Mouse (Mus musculus) heart, adult 18-20 months (tissue): ENCODE results near the gene Zbtb7b. TPM values are rescaled to one million over a fixed set of nuclear protein-coding genes. Genes with fewer than 3 reads are reported as not detected.
"Not testable (repeated sequence)": the region's sequence is repeated elsewhere in the genome, so short reads cannot be mapped to it uniquely, and the experiment has no call there.

Source experiments
- DNase-seq, 2 experiments: peaks; one replicate each; pipeline ENCODE4 v3.0.0; 2021 to 2022; ENCODE audit warnings: mixed read lengths in 1 of 2
- long read RNA-seq, 2 experiments: library from polyadenylated mRNA; stranded (forward); transcript quantifications; one replicate each; pipeline ENCODE4 v2.0.0; 2021
- total RNA-seq, 2 experiments: library from RNA; stranded (reverse); gene quantifications; 2 replicates each; pipeline ENCODE4 v1.2.3; 2021

Gene Zbtb7b
- total RNA-seq: 10 to 100 TPM; 21.3 to 23.3 TPM
- long read RNA-seq, experiment 1, partial matches to known transcripts: 3 of 11 reads
- long read RNA-seq, experiment 1, other reads (novel, unspliced or antisense): 7 of 11 reads
- long read RNA-seq, experiment 2, partial matches to known transcripts: 0 of 1 reads
- long read RNA-seq, experiment 2, other reads (novel, unspliced or antisense): 1 of 1 reads

DNA sequence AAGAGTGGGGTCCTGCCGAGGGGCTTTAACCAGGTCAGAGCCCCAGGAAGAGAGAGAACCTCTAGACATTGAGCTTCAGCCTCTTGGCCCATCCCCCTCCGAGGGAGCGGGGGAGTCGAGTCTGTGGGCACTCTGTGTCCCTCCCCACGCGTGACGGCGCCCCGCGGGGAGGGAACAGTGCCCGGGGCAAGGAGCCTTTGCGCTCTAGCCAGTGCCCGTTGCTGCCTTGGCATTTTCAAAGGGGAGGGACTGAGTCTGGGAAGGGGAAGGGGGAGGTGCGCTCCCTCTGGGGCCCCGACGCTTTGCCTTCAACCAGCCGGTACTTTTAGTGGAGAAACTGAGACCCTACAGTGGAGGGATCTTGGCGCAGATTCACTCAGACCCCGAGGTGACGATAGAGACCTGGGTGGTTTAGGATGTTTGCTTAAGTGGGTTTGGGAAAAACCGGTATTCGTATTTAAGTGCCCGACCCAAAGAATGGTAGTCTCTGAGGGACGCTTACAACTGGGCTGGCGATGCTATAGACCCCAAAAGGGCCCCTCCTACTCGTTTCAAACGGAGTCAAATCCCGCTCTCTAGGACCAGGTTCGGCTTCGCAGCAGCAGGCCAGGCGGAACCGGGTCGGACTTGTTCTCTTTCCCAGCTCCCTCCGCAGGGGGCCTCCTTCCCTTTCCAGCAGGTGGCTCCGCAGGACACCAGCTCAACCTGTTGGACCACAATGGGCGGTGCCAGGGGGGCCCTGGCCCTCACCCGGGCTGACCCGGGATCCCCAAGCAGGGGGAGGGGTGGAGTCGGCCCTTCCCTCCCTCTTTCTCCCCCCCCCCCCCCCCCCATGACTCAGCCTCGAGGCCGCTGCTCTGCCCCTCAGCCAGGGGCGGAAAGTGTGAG lies at the start of gene Zbtb7b:
Gene Zbtb7b (minus strand): TSS at position 771 of the 888 bp plus-strand sequence.
- DNase-seq: peak; percentile 83 to 84

DNA sequence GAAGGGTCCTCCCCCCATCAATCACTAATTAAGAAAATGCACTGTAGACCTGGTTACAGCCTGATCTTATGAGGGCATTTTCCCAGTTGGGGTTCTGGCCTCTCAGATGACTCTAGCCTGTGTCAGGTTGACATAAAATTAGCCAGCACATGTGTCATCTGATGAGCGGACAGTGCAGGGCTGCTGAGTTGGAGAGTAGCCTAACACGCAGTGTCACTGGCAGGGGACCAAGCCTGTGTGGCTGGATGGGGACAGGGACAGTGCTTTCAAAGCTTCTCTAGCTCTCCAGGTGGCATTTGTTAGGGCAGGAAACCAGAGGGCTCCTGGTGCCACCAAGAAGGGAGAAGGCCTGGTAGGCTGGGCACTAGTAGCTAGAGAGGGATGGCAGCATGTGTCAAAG lies 46.1 kb upstream of the Zbtb7b start:
- DNase-seq: no peak

DNA sequence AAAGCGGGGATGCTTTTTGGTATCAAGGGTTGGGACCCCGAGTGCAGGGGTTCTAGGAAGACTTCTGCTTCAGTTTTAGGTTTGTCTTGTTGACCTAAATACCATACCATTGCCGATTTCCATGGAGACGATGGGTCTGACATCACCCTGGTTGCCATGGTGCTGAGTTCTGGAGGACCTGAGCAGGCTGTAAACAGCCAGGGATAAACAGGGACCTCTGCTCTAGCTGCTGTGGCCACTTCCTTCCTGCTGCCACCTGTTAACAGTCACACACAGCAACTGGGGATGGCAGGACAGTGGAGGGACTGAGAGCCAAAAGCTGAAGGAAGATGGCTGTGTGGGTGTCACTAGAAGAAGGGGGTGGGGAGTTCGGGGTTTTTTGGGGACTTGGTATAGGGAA lies 42.7 kb upstream of the Zbtb7b start:
- no peak for DNase-seq

- peak; percentile 84 to 87 for DNase-seq
These were observed 41.9 kb upstream of the Zbtb7b start, which contains the start of gene Pbxip1 for GRCm38 (mm10) chr3:89436176-89437113. Gene Pbxip1 (plus strand): TSS chr3:89436706.

- no peak for DNase-seq
These were observed 40.5 kb upstream of the Zbtb7b start for GRCm38 (mm10) chr3:89435041-89435440.

DNA sequence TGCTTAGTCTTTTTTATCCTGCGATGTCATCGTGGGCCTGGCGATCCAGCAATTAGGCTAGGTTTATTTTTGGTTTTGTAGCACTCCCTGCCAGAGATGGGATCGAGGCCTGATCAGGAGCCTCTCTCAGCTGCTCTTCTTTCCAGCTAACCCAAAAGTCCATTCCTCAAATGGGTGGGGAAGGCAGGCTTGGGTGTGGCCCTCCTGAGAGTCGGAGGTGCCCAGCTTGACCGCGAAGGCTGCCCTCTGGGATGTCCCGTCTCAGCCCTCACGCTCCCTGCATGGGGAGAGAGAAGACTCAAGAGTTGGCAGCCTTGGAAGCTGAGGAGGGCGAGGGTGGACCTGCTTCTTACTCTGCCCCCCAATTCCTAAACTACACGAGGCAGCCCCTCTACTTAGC lies 40.0 kb upstream of the Zbtb7b start:
- no peak for DNase-seq

GRCm38 (mm10) chr3:89432606-89433005 lies 38.0 kb upstream of the Zbtb7b start:
- no peak for DNase-seq

DNA sequence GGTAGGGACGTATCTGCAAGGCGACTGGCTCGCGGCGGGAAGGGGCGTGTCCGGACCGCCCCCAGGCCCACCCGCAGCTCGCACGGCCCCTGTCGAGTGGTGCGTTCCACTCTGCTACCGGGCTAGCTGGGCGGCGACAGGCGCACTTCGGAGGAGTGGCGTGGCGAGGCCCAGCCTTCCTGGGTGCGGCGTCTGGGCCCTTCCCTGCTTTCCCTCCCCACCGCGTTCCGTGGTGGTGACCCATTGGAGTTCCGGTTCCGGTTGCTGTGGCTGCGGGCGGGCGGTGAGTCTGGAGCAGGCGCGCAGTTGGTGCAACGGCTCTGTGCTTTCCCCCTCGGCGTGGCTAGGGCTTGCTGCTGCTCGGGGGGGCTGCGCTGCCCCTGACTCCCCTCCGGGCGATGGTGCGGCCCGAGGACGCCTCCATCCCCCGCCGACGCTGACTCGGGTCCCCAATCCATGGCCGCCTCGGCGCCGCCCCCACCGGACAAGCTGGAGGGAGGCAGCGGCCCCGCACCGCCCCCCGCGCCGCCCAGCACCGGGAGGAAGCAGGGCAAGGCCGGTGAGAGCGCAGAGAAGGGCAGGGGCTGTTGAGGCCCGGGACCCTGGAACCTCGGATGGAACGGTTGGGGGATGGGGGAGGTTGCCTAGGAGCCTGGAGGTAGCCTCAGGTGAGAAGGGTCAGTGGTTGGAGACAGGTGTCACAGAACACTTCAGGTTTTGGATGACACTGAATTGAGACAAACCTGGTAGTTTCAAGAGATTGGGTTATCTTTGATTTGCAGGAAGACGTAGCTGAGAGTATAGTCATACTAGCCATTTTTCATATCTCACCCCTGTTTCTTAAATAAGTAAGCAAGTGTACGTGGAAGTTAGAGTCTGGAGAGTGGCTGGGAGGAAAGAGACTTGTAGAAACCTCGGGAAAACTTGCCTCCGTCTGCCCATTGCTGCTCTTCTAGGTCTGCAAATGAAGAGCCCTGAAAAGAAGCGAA lies 35.9 kb upstream of the Zbtb7b start, which contains the start of gene Pygo2:
Gene Pygo2 (plus strand): TSS at position 44 of the 989 bp plus-strand sequence.
- DNase-seq: peak; percentile 94 to 98

DNA sequence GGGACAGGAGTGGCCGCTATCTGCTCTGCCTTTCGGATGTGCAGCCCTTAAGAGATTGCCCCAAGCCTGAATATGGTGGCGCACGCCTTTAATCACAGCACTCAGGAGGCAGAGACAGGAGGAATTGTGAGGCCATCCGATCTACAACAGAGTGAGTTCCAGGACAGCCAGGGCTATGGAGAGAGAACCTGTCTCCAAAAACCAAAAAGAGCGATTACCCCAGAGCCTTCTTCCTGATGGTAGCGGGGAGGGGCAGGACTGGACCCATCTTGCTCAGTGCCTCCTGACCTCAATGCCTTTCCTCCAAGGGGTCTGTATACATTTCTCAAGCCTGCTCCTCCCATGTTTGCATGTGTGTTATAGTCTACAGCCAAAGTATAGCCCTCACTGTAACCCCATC lies 34.4 kb upstream of the Zbtb7b start:
- not testable (repeated sequence) for DNase-seq

DNA sequence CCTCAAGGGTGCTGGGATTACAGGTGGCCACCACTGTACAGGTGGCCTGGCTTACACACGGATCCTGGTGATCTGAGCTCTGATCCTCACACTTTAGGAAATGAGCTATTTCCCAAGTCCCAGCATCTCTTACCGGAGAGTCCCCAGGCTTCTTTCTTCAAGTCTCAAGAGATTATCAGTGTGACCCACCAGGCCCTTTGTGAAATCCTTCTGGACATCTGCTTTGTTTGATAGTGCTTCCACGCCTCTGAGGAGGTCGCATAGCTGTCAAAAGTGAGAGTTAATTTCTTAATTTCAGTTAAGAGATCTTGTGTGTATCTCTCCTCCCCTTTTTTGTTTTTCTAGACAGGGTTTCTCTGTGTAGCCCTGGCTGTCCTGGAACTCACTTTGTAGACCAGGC lies 31.3 kb upstream of the Zbtb7b start:
- no peak for DNase-seq

- DNase-seq: no peak
These were observed 30.6 kb upstream of the Zbtb7b start for GRCm38 (mm10) chr3:89425141-89425525.

GRCm38 (mm10) chr3:89424416-89425140 lies 30.0 kb upstream of the Zbtb7b start:
- DNase-seq: no peak

DNA sequence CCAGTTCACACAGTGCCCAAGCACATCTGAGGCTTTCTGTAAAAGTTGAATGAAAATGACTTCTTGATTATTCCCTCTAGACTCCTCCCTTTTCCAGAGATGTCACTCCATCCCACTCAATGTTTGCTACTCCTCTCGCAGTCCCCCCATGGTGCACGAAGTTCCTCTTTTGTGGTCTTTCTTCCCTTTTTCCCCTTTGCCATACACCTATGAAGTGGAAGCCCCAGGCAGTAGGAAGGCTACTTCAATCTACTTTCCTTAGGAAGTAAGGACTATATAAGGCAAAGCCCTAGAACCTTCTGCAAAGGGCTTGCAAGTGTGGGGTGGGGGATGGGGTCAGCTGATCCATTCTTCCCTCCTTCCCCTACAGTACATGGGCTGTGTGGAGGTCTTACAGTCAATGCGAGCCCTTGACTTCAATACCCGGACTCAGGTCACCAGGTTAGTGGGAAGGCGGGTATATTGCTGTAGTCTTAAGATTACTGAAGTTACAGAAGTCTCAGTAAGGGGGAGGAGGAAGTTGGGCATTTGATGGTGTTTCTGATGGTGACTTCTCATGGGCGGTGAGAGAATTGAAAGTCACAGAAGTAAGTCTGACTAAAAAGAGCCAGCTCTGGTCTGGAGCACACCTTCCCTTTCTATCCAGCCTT lies 28.1 kb upstream of the Zbtb7b start:
- no peak for DNase-seq

GRCm38 (mm10) chr3:89421810-89422473 lies 27.4 kb upstream of the Zbtb7b start:
- peak; percentile 33 to 38 for DNase-seq

- DNase-seq: peak; percentile 88 to 95
These were observed 26.6 kb upstream of the Zbtb7b start for GRCm38 (mm10) chr3:89421002-89421774.

GRCm38 (mm10) chr3:89420421-89420820 lies 25.8 kb upstream of the Zbtb7b start:
- no peak for DNase-seq

DNA sequence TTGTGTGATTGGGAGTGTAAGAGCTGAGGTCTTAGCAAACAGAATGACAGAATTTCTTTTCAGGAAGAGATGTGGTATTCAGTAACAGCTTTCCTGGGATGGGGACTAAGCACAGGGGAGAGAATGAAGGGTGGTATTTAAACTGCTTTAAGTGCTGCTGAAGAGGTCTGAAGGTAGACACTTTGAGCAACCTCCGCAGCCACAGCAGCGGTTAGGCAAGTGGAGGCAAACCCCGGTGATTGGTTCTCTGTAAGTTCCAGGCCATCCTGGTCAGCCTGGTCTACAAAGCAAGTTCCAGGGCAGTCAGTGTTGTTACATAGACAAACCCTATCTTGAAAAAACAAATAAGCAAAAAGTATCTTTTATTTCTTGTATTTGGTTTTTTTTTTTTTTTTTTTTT lies 25.4 kb upstream of the Zbtb7b start:
- DNase-seq: no peak

GRCm38 (mm10) chr3:89419571-89419970 lies 25.0 kb upstream of the Zbtb7b start:
- DNase-seq: peak; percentile 82 to 87
